In the genomic region with DNA sequence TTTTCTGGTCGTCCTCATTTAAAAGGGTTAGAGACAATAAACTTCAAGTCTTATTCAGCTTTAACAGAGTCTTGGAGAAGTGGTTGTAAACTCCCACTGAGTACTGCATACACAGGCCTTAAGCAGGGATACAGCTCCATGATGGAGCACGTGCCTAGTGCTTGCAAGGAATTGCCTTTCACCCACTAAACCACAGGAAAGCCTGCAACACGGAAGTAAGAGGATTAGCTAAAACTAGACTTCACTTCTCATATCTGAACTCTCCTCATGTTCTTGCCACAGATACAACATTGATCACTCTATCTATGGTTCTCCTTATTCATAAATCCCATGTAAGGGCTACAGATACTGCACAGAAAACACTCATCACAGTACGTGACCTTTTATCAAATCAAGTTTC, we compare ENCODE assay signal across 21 mouse cellular contexts.
DNase-seq lines count a peak whose midpoint lies in the region; ATAC-seq and TF ChIP-seq lines count a peak whose summit lies in the region.
"Had no signal": no experiment of that assay in that cellular context is flagged by ENCODE, and none has a peak within 500 bp of the region (broad histone marks: within the 10 kb centered on the region; RNA-seq: fewer than 3 reads in every experiment).

No protein-coding gene starts in this region.

- no peak for DNase-seq in thymus, postnatal 0 days (ENCODE audit: low spot score)
- no peak for DNase-seq in cerebellum, adult 9-11 months
- DNase-seq in kidney, adult 2 months = no peak
- DNase-seq in right cerebral cortex, postnatal 10 days (ENCODE audit: low spot score in 2 of 2) = no peak
- DNase-seq: adrenal gland, adult 2 months; adrenal gland, adult 8-10 months; adrenal gland, postnatal 10 days; adrenal gland, postnatal 14 days; adrenal gland, postnatal 25 days; adrenal gland, postnatal 36 days; B cell, adult 2 months; cerebellum, adult 11 months; cerebellum, adult 11-12 months had no signal

- TF ChIP-seq CTCF in kidney, adult 2 months (conservative IDR thresholded peaks at IDR 0.05; ENCODE audit: insufficient read depth, insufficient read length, low read depth, low read length) = no peak

- H3K27me3 ChIP-seq in kidney, adult 2 months (replicated peaks; ENCODE audit: control insufficient read depth, insufficient read depth, low read length) = no peaks in the 10 kb centered on the region
- H3K27me3 ChIP-seq: CH12.LX, Patski had no signal

- no peak overlapping the region for H3K27ac ChIP-seq in kidney, adult 2 months (ENCODE audit: insufficient read depth, low read depth, low read length)

- peak; percentile 69 for ATAC-seq in common myeloid progenitor, adult 5-6 weeks (replicated peaks; ENCODE audit: low read depth, poor library complexity, severe bottlenecking)
- peak; percentile 73; the same call in 1 of the 2 replicates for ATAC-seq in granulocyte monocyte progenitor cell, adult 5-6 weeks (replicated peaks; ENCODE audit: poor library complexity, severe bottlenecking)
- peak; percentile 43; the same call in 1 of the 2 replicates for ATAC-seq in megakaryocyte, adult 5-6 weeks (ENCODE audit: poor library complexity, severe bottlenecking)
- peak; percentile 76 for ATAC-seq in megakaryocyte progenitor cell, adult 5-6 weeks (replicated peaks; ENCODE audit: poor library complexity)
- ATAC-seq: activated CD4-positive, CD25-positive, alpha-beta regulatory T cell, adult 4 months; Patski had no signal

- no peaks in the 10 kb centered on the region for H3K4me1 ChIP-seq in kidney, adult 2 months (ENCODE audit: control insufficient read depth, insufficient read depth, low read length)

- no peaks in the 10 kb centered on the region for H3K36me3 ChIP-seq in kidney, adult 2 months (ENCODE audit: control insufficient read depth, insufficient read depth, low read length)
- H3K36me3 ChIP-seq: G1E had no signal

- 75% methylated on average over 4 of the region's 4 CpGs for WGBS in kidney, adult 2 months

- TF ChIP-seq POLR2A in kidney, adult 2 months (IDR thresholded peaks at IDR 0.05; ENCODE audit: low read depth, low read length) = no peak

- H3K4me3 ChIP-seq in kidney, adult 2 months (ENCODE audit: insufficient read depth, low read depth, low read length) = no peak overlapping the region
